Mouse (Mus musculus) left cerebral cortex, adult 11 months (tissue): ENCODE measurements around the gene Ptp4a2.
"Not testable (repeated sequence)": the region's sequence is repeated elsewhere in the genome, so short reads cannot be mapped to it uniquely, and the experiment has no call there.

Experiments
- DNase-seq: peaks from one replicate; pipeline ENCODE4 v3.0.0; 2022; ENCODE audit warnings: low spot score

Ptp4a2 gene

GRCm38 (mm10) chr4:129882555-129883293 is 71.7 kb downstream of the Ptp4a2 start:
- DNase-seq, result no peak

- no peak for DNase-seq
These were observed 73.3 kb downstream of the Ptp4a2 start for GRCm38 (mm10) chr4:129884041-129884930.

GRCm38 (mm10) chr4:129889661-129890060 is 78.6 kb downstream of the Ptp4a2 start:
- no peak for DNase-seq

GRCm38 (mm10) chr4:129890094-129890493 is 79.1 kb downstream of the Ptp4a2 start:
- no peak for DNase-seq

- no peak for DNase-seq
These were observed 83.8 kb downstream of the Ptp4a2 start for GRCm38 (mm10) chr4:129894861-129895260.

GRCm38 (mm10) chr4:129898815-129899214 is 87.8 kb downstream of the Ptp4a2 start:
- DNase-seq, result not testable (repeated sequence)
